Mouse (Mus musculus) thymus, postnatal 36 days (tissue): ENCODE results near the gene Ccdc167.
A peak's percentile ranks its signal among the peaks of the same experiment; 100 is the strongest.
"Not testable (repeated sequence)": the region's sequence is repeated elsewhere in the genome, so short reads cannot be mapped to it uniquely, and the experiment has no call there.

Experiments
- DNase-seq, 2 experiments: peaks; one replicate each; pipeline ENCODE4 v3.0.0; 2022; ENCODE audit warnings: mixed read lengths in 2 of 2

Gene Ccdc167

DNA sequence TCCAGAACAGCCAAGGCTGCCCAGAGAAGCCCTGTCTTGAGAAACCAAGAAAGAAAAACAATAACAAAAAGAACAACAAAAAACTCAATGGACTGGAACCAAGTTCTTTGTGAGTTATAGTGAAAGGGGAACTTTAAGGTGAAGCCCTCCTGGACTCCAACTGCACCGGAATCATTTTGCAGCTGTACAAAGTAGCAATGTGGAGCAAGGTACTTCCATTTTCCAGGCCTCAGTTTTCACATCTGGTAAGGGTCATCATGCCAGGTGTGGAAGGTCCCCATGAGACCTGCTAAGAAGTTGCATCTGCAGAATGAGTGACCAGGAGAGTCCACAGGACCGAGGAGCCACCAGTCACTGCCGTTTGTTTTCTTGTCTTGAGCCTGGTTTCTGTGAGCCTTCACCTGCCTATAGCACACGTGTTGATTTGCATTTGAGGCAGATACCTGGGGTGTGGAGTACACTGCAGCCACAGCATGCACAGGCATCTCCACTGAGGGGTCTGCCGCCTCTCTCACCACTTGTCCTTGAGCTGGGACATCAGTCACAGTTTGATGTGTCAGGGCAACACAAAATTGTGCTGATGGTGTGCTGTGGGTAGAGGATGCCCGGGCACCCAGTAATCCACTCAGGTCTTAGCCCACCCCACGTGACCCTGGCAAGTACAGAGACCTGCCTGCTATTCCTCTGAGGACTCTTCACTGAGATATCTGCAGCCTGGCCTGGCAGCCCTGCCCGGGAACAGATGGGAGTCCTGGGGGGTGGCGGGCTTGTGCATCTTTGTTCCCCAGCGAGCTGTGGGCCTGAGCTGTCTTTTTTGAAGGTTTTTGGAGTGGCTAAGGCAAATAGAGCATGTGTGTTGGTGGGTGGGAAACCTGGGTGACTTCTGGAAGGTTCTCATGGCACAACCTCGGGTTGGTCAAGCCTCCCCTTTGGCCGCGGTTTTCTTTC lies 3.1 kb upstream of the Ccdc167 start:
- no peak for DNase-seq

DNA sequence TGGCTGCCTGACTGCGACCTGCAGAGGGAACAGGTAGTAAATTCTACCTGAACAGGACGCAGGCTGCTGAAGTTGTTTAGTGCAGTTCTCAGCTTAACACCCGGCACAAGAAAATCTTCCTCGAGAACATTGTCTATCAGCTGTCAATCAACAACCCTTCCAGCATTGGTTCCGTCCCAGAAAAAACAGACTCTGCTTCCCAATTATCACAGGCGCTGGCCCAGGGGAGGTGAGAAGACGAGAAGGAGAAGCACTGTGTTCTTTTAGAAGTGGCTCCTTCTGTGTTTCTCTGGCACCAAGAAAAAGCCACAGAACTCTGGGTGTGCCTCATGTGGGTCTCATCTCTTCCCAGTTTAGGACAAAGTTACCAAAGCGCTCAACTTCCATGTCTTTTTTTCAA lies 1.8 kb upstream of the Ccdc167 start:
- DNase-seq = no peak

DNA sequence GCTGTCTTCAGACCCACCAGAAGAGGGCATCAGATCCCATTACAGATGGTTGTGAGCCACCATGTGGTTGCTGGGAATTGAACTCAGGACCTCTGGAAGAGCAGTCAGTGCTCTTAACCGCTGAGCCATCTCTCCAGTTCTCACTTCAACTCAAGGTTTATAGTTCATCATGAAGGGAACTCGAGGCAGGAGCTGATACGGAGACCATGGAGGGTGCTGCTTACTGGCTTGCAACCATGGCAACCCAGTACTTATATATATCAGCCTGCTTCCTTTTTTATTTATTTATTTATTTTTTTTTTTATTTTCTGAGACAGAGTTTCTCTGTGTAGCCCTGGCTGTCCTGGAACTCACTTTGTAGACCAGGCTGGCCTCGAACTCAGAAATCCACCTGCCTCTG lies 3.1 kb downstream of the Ccdc167 start:
- DNase-seq = not testable (repeated sequence)

DNA sequence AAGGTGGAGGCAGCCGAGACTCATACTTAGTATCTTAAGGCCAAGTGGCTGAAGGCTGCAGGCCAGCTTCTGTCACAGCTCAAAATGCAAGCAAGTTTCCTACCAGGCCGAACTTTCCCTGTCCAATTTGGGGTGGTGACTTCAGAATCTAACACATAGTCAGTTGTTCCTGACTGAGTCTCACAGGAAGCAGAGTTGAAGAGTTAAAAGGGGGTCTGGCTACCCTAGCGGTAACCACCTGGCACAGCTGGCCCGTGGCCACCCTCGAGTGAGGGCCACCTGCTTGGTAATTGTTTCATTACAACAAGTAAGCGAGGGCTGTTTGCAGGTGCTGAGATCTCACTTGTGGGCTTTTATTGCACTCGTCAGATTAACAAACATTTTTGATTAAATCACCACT lies 4.3 kb downstream of the Ccdc167 start:
- no peak for DNase-seq

DNA sequence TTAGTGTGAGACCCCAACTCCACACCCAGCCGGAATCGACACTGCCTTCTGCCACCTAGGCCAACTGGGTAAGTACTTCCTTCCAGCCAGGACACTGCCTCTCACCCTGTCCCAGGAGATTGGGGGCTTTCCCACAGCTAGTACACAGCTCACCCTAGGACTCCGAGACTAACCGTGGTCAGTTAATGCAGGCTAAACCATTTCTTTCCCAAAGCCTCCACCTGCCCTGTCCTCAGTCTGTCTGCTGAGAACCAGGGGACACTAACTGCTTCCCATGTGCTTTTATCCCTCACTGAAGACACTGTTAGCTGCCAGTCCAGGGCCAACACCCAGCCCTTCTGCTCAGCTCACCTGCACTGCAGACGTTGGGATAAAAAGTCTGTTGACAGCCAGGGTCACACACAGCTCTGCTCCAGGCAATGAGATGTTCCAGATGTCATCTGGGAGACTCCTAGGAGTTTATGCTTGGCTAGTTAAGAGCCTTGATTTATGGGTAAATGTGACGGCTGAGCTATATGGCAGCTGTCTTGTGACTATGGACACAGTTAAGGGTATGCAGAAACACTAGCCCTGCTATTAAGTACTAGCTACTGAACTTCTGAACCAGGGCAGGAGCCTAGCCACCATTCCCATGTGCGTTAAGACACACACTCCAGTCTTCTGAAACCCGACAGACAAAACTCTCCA lies 5.0 kb downstream of the Ccdc167 start:
- DNase-seq = no peak

DNA sequence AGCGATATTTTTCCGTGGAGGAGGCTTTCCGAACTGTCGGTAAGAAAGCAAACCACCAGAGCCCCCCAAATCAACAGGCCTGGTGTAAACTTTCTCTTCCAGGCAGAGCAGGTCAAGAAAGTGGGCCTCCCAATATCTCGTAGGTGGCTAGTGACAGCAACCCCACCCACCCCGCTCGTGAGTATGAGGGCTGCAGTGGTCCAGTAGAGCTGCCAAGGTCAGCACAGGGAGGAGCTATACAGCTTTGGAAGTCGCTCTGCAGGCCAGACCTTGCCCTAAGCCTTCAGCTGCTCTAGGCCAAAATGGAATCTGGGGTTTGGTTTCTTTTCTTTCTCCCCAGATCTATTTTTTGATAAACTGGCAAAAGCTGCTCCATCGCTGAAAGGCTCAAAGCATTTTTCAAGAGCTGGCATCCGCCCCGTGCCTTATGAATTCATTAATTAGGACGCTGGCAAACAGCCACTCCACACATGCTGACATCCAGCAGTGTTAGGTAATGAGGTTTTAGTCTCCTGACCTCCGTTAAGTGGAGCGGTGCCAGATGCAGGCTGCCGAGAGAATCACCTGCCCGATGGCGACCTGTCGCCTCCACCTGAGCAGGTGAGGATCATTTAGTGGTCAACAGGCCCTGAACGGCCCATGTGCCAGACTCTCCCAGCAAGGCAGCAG lies 5.6 kb downstream of the Ccdc167 start:
- DNase-seq = no peak

DNA sequence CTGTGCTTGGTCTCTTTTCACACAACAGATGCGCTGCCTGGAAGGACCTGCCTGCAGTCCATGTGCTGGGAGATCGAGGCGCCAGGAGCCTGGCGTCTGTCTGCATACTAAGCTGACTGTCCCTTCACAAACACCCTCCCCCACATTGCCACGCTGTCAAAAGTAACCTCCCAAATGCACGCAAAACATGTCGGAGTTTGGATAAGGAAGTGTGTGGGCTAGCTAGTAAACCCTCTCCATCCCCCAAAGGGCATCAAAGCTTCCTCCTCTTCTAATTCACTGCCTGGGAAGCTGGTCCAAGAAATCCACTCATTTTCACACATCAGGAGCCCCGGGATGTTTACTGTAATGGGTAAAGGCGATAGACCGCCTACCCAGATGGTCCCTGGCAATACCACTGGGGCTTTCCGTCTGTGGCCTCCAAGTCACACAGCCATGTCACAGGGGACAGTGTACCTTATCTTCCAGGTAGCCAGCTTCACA lies 6.2 kb downstream of the Ccdc167 start:
- DNase-seq = no peak

DNA sequence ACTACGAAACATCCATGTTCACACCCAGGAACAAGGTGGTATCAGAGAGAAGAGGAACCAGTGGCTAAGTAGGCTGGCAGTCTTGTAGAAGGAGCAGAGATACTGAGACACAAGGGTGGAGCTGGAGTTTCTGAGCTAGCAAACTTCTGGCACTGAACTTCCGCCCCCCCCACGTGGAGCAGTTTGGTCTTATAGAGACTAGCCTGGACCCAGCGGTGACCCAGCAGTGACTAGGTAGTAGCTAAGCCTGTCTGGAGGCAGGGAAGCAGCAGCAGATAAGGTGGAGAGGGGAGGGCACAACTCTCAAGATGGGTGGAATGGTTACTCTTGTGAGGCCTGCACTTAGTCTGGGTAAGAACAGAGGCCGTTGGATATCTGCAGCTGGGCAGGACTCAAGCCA lies 8.1 kb downstream of the Ccdc167 start:
- no peak for DNase-seq

DNA sequence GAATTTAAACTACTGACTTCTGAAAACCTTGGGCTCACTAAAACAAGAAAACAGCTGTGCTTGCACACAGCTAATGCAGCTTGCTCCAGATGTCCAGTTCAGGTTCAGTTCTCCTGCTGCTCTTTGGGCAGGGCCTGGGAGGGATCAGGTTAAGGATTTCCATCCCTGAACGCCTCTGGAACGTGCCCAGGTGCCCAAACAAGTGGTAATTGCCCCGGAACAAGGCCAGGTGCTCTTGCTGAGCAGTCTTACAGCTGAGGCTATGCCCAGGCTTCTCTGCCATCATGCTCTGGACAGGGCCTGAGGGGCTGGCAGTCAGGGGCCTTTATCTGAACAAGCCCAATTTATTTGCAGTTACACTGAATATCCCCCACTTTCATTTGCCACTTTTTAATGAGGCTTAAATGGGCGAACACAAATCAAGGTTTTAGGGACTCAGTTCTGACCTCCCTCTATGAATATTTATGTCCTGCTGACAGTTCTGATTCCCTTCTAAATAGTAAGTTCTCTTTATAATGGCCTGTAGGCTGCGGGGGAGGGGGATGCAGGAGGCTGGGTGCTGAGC lies 9.8 kb downstream of the Ccdc167 start:
- DNase-seq = no peak

DNA sequence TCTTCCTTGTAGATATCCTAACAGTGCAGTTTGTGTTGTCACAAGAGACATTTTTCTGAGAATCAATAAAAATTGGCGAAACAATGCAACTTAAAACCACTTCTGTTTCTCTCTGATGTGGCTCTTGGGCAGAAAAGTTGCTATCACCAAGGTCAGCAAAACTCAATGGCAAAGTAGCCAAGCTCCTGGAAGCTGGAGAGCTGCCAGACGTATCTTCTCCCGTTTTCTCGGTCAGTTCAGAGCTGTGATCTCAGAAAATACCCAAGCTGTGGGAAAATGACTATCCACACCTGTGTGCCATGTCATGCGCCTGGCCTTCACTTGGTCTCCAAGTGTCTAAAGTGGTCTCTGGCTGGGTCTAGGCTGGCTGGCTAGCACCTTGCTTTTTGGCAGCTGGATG lies 11.0 kb downstream of the Ccdc167 start:
- no peak for DNase-seq

DNA sequence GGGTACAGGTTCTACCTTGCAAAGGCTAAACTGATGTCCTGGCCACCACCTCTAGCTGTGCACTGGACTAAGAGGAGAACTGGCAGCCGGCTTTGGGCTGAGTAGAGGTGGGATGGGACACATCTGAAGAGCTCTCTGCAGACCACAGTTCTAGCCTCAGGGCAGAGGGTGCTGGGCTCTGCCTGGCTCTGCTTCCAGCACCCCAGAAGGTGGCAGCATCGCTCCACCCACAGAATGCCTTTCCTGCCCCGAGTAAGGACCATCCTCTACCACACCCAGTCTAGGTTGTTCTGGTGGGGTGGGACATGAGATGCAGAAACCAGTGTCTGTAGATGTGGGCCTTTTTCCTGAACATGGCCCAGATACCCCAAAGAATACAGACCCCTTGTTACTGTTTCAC lies 12.1 kb downstream of the Ccdc167 start:
- peak; percentile 73 to 74 for DNase-seq

DNA sequence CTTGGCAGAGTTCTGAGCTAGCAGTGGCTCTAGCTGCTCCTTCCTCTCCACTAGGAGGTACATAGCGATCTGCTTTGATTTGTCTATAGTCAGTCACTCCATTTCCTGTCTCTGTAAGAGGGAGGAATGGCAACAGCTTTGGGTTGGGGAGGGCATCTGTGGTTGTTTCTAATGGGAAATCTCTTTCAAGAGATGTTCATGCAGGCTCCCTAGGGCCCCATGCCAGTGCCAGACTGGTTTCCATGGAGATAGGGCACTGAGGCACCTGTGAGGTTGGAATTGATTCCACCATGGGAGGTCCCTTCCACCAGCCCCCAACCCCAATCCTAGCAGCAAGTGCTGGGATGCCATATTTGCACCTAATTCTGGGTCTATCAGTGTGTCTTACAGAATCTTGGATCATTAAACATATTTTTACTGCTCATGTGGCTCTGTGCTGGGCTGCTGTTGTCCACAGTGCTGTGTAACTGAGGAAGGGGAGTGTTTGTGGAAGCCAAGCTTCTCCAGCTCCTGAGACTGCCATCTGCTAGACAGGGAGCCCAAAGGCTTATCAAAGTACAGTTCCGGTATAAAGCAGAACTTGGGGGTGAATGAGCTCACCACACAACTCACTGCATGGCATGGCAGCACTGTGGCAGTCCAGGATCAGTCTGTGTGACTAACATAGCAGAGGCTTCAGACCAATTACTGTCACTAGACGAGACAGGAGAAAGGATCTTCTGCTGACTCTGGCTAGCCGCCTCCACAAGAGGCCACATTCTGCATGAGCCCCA lies 13.7 kb downstream of the Ccdc167 start:
- DNase-seq = no peak

DNA sequence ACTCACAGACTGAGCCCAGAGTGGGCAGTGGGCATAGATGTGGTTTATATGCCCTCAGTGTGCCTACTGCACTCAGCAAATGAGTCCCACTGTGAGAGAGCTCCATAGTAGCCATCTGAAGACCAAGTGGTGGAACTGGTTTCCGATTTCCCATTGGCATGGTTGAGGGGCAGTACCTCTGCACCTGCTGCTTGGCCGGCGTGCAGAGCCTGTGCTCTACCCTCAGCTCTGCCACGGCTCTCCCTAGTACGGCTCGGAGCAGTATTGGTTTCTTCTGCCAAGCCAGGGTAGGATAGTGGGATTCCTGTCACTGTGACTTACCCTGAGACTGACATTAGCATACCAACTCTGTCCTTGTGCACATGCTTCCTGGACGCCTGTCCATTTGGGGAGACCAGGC lies 16.3 kb downstream of the Ccdc167 start:
- DNase-seq = no peak

DNA sequence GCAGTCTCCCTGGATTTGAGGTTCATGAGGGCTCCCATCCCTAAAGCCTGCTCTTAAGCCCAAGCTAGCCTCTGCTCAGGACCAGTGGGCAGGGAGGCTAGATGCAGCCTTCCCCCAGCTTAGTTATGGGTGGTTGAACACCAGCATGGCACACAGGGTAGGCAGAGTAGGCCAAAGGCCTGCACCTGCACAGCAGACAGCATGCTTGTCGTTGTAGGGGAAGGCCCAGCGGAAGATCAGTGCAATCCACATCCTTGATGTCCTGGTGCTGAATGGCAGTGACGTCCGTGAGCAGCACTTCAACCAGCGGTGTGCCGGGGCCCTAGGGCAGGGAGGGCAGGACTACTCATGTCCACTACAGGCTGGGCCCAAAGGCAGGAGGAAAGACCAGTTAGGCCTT lies 18.4 kb downstream of the Ccdc167 start:
- DNase-seq = no peak

DNA sequence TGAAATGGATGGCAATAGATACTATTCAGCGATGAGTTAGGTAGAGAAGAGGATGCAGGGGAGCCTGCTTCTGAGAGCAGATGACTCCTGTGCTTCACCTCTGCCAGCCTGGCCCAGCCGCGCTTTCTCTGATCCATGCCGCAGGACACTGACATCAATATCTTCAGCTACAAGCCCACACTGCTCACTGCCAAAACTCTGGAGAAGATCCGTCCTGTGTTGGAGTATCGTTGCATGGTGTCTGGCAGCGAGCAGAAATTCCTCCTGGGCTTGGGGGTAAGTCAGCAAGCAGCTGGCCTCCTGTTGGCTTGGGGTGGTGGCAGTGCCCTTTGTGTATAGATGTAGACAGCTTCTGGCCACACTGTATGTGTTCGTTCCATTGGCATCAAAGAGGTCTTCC lies 19.9 kb downstream of the Ccdc167 start:
- no peak for DNase-seq

DNA sequence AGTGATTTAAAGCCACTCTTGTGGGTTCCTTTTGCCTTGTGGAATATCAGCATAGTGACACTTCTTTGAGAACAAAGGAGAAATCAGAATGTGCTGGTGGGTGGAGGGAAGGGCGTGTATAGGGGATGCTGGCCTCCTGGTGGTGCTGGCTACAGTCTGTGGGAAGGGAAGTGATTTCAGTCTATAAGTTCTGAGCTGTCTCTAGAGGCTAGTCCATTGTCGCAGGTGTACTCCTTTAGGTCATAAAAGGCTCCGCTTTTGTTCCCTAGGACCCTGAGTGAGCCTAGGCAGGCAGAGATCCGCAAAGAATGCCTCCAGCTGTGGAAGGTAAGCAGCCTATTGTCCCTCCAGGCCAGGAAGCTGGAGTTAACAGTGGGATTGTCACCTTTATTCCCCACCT lies 22.3 kb downstream of the Ccdc167 start:
- DNase-seq = no peak

DNA sequence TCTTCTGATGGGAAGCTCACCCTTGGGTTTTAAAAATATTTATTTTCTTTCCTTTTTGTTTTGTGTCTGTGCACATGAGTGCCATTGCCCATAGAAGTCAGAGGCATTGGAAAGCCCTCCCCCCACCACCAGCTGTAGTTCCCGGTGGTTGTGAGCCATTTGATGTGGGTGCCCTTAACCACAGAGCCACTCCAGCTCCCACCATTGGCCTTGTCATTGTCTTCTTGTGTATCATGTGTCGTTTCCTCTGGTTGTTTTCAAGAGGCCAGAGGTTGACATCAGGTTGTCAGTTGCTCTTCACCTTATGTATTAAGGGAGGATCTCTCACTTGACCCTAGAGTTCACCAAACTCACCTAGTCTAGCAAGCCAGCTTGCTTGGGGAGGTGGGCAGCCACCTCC lies 23.3 kb downstream of the Ccdc167 start:
- DNase-seq = peak; percentile 76 to 83

DNA sequence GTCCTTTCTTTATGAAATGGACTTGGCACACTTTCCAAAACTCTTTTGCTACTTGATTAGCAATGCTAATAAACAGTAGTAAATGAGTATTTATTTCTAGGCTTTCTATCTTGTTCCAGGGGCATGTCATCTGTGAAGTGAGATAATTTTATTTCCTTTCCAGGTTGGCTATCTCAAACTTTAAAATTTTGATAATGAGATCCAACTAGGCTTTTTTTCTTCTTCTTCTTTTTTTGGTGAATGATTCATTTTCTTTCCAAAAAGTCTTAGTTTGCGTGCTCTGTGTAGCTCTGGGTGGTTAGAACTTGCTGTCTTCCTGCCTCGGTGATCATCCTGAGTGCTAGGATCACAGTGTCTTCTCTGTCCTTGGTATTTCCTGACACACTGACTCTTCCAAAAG lies 24.0 kb downstream of the Ccdc167 start:
- DNase-seq = no peak

DNA sequence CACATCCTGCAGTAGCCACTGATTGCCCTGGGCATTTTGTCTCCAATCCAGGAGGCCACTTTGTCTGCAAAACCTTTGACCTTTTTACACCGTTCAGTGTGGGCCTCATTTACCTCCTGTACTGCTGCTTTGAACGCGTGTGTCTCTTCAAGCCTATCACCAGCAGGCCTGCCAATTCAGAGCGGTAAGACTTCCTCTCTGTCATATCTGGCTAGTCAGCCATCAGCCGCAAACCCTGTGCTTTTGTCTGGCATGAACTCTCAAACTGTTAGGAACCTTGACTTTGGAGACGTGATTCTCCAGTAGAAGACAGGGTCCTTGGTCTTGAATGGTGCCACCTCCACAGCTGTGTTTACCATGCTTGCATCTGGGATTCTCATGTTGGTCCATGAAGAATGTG lies 26.6 kb downstream of the Ccdc167 start:
- DNase-seq = no peak

DNA sequence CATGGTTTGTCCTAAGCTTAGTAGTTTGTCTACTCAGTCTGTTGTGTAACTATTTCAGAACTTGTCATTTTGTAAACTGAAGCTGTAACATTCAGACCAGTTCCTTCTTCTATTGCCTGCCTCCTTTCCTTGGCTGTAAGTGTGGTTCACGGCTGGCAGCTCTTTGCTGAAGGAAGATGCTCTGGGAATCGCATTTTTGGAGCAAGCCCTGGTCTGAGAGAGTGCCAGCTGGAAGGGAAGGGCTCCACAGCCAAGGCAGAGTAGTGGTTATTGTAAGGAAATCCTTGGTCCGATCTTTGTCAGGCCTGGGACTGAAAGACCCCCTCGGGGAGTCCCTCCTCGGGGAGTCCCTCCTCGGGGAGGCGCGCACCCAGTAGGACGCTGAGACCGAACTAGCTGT lies 28.2 kb downstream of the Ccdc167 start:
- no peak for DNase-seq

DNA sequence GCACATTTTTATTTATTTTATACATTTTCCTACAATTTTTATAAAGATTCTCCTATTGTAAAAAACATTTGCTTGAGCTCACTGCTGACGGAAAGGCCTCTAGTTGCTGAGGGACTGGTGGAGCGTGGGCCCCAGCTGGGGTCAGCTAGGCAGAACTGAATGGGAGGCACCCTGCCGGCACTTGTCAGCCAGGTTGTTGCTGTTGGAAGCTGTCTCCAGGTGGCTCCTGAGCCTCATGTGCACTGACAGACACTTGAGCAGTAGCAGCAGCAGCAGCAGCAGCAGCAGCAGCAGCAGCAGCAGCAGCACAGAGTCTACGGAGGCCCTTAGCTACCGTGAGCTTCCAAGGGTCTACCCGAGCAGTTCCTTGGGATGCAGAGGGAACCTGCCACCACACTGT lies 29.5 kb downstream of the Ccdc167 start:
- no peak for DNase-seq

DNA sequence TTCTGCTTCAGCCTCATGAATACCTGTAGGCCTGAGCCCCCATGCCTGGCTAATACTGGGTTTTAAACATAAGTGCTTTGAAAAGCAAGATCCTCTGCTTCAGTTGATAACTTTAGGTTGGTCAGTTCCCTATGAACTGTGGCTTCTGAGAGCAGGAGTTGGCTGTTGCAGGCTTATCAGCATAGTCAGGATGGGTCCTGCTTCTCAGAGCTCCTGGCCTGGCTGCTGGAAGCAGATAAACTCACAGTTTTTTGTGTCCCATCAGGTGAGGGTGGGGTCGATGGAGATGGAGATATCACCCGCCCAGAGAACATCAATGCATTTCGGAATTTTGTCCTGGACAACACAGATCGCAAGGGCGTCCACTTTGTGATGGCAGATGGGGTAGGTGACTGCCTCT lies 30.1 kb downstream of the Ccdc167 start:
- DNase-seq = no peak

DNA sequence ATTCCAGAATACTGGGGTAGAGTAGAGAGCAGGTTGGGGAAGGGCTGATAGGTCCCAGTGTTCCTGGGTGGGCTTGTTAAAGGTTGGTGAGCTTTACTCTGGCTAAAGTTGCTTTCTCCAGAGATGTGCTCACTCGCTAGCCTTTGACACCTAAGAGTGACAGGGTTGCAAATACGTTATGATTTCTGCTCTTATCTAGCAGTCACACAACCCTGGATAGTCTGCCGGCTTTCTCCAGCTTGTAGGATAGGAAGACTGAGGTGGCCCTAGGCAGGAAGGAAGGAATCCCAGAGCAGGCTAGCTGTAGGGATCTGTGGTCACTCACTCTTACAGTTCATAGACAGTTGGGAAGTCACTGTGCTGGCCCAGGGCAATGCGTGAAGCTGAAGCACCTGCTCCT lies 32.6 kb downstream of the Ccdc167 start:
- no peak for DNase-seq
